Mouse (Mus musculus): ENCODE results near the gene Fam135a. TPM values are rescaled to one million over a fixed set of nuclear protein-coding genes. Genes with fewer than 3 reads are reported as not detected.

Fam135a gene
- total RNA-seq, 2 experiments from 2014 or later, result 18.6 to 21.8 TPM

GRCm38 (mm10) chr1:24073386-24074248, 26.5 kb downstream of the Fam135a start:
- intact Hi-C loops (cut with DNase I), result no loop called here
- no peak for DNase-seq (ENCODE audit: low spot score)

DNA sequence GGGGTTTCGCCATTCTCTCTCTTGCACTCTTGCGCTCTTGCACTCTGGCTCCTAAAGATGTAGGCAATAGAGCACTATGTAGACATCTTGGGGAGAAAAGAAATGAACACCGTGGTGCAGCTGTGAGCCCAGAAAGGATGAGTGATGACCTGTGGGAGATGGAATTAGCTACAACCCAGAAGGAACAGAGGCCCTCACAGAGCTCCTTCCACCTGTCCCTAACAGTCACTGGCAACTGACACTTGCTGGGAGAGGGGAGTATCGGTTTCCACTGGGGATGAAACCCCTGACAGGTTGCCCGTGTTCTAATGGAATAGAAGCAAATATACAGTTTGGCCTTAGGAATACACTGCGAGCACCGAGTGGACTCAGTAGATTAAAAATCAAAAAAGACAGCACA, 31.3 kb downstream of the Fam135a start:
- no peak for DNase-seq (ENCODE audit: low spot score)

GRCm38 (mm10) chr1:24066706-24067105, 33.4 kb downstream of the Fam135a start:
- no peak for DNase-seq (ENCODE audit: low spot score)
- intact Hi-C loops (cut with DNase I), result no loop called here

More for the DNA sequence above, 31.3 kb downstream of the Fam135a start:
- intact Hi-C loops (cut with DNase I), result no loop called here

GRCm38 (mm10) chr1:24055706-24056105, 44.4 kb downstream of the Fam135a start:
- DNase-seq (ENCODE audit: low spot score), result no peak
- intact Hi-C loops (cut with DNase I), result no loop called here

DNA sequence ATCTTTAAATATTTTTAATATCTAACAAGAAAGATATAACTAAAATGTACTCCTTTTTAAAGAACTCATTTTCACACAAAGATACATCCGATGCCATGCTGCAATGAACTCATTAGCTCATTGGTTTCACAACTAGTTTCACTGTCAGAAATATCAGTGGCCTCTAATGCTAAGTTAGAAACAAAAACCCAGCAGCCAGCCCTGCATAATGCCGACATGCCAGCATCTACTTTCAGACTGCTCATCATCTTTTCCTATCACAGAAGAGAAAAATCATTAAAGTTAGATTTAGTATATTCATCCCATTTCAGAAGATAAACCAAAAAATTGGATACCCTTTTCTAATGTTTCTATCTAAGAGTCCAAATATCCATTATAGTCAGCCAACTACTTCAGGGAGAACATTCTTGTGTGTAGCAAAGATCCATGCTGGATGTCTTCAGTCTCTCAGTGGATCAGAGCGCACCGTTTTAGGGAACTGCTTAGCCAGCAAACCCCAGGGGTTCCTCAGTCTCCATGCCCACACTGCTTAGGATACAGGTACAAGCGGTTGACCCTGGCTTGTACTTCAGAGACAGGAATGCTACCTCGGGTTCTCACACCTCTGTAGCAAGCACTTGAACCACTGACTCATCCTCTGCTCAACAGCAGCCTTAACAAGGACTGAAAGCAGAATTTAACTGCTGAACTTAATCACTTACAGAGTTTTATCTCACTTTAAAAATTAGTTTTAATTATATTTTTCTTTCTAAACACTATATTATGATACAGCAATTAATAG, 53.2 kb downstream of the Fam135a start:
- no peak for DNase-seq (ENCODE audit: low spot score)
- intact Hi-C loops (cut with DNase I), result no loop called here

DNA sequence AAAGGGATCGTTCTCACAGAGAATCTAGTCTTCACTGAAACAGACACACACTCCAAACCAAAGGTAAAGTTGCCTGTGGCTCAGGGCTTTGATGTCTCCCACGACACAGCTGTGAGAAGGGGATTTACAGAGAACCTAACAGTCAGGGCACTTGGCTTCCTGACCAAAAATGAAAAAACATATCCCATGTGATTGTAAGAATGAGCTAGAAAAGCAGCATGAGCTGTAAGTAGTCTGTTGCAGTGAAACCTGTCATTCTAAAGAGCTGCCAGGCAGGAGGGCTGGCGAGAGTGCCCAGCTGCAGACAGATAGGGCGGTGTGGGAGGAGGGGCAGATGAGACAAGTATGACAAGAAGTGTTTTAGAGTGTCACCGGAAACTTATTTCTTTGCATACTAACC, 54.5 kb downstream of the Fam135a start:
- DNase-seq (ENCODE audit: low spot score), result no peak
- intact Hi-C loops (cut with DNase I), result no loop called here

DNA sequence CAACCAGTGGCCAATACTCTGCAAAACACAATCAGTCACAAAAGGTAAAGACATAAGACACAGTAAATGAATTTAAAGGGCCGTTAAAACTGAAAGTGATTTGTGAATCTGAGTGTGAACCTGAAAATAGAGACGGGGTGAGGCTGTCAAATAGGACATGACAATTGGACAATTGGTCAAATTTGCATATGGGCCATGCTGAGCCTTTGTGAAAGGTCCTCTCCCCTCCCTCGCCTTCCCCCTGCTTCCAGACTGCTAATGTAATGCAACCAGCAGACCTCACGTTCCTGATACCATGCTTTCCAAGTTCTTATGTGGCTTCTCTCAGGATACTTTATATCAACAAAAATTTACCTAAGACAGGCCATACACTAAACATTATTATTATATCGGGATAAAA, 57.1 kb downstream of the Fam135a start:
- no peak for DNase-seq (ENCODE audit: low spot score)
- intact Hi-C loops (cut with DNase I), result no loop called here

DNA sequence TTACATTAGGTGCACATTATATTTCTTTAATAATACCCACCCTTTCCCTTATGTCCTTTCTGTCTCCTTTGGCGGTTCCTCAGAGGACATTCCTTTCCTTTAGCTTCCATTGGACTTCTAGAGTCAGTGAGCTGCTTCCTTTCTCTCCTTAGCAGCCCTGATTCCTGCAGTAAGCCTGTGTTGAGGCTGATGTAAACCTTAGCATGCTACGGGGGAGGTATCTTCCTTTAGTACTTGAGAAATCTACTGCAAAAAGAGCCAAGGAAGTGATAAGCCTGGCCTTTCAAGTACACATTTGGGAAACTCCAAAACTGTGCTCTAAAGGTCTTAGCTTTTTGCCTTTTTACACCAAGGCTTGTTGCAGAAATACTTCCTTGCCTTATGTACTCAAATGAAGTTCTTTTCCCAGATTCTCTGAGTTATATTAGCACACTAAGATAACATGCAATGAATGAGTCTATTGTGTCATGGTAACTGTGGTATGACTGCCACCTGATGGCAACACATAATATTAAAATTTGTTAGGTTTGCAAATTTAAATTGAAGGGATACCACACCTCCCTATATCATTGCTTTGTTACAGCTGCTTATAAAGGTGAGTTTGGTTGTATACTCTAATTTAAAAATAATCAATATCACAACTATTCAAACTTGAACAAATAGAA, 66.2 kb downstream of the Fam135a start:
- no peak for DNase-seq (ENCODE audit: low spot score)
- intact Hi-C loops (cut with DNase I), result loop anchor here (1.0 kb wide), 1 partner anchor 207 kb away; no protein-coding TSS in a partner anchor

DNA sequence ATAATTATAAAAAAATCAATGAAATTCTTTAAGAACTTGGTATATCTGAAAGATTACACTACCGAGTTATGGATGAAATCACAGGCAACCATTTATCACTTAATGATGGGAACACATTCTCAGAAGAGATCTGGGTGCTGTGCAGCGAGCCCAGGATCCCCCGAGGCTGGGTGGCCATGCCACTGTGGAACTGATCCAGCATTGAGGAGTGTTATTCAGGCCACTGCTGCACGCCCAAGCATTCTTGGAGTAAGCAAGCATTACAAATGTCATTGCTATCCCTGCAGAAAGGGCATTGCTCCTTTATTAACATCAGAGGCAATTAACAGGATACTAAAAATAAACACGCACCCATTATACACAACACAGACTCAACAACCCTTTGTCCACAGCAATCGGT, 89.3 kb downstream of the Fam135a start:
- no peak for DNase-seq (ENCODE audit: low spot score)
- intact Hi-C loops (cut with DNase I), result no loop called here

DNA sequence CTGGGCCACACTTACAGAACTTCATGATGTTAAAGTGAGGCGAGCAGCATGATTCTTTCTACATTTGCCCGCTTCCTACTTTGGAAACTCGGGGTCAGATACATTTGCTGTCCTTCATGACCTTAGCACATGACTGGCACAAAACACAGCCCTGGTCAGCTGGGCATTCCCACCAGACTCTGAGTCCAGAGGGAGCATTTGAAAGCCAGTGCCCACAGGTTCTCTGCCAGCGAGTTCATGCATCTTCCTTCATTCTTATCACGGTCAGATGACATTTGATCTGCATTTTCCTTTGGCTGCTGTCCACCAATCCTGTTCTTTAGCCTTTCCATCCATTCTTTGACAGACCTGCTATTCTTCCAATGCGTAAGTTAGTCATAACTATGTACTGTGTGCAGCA, 90.1 kb downstream of the Fam135a start:
- no peak for DNase-seq (ENCODE audit: low spot score)
- intact Hi-C loops (cut with DNase I), result no loop called here

- intact Hi-C loops (cut with DNase I), result loop anchor here (2.0 kb wide), 1 partner anchor 91 kb away; no protein-coding TSS in a partner anchor
- no peak for DNase-seq (ENCODE audit: low spot score)
Measured at GRCm38 (mm10) chr1:24007621-24008020, 92.5 kb downstream of the Fam135a start.

DNA sequence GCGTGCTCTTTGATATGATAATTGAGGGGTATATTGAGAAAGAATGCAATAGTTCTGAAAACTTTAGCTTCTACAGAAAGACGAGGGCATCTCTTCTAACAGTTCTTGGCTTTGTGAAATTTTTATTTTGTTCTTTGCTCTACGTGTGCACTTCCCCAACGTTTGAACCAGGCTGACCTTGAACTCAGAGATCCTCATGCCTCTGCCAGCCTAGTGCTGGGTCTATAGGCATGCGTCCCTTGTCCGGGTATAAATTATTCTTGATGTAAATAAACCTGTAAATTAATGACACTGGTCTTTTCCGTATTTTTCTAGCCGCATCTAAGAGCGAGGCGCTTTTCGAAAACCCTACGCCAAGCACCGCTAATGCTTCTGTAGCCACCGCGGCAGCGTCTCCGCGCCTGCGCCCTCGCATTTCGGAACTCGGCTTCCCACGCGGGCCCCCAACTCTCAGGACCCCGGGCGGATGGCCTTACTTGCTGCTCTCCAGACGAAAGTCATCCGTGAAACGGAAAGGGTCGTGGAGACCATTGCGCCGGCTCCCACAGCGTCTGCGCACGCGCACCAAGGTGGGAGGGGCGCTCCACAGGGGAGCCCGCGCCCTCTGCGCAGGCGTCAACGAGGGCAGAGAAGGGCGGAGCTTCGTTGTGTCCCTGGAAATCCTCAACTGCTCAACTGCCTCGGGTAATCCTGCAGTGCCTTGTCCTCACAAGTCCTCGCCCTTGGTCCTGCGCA, 94.9 kb downstream of the Fam135a start, which contains the start of gene Sdhaf4:
Gene Sdhaf4, minus strand, starts transcription at position 587 of the 735 bp plus-strand sequence.
- intact Hi-C loops (cut with DNase I), result loop anchor here (2.0 kb wide), 1 partner anchor 82 kb away; the partner anchor contains the start of gene Smap1
- DNase-seq (ENCODE audit: low spot score), result peak; percentile 85

- no peak for DNase-seq (ENCODE audit: low spot score)
Measured at GRCm38 (mm10) chr1:23999318-23999717, 100.8 kb downstream of the Fam135a start.

GRCm38 (mm10) chr1:23998866-23999265, 101.3 kb downstream of the Fam135a start:
- intact Hi-C loops (cut with DNase I), result no loop called here

More at GRCm38 (mm10) chr1:23999318-23999717, 100.8 kb downstream of the Fam135a start:
- intact Hi-C loops (cut with DNase I), result no loop called here

DNA sequence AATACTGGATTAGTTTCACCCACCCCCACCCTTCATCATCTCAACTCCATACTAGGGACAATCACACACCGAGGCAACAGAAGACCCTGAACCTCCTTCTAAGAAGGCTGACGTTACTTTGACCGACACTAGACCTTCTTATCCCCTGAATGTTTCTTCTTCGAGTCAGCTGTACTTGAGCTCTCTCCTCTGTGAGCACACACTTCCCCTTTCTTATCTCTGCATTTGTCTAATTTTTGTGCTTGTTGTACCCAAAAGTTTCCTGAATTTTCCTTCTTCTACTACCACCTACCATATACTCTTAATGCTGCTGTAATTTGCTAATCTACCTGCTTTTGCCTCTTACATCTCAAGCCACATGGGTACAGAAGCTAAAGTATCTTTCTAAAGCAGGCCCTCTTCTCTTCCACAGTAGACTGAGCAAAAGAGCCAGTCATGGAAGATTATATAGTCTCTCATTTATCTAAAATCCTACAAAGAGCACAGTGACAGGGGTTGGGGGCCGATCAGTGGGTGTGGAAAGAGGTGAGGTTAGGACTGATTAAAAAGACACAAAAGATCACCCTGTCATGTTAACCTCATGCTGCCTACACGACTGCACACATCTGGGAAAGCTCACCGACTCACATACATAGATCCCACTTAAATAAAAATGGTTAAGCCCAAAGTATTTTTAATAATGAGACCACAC, 101.9 kb downstream of the Fam135a start:
- no peak for DNase-seq (ENCODE audit: low spot score)
- intact Hi-C loops (cut with DNase I), result no loop called here

More at GRCm38 (mm10) chr1:23998866-23999265, 101.3 kb downstream of the Fam135a start:
- DNase-seq (ENCODE audit: low spot score), result no peak

DNA sequence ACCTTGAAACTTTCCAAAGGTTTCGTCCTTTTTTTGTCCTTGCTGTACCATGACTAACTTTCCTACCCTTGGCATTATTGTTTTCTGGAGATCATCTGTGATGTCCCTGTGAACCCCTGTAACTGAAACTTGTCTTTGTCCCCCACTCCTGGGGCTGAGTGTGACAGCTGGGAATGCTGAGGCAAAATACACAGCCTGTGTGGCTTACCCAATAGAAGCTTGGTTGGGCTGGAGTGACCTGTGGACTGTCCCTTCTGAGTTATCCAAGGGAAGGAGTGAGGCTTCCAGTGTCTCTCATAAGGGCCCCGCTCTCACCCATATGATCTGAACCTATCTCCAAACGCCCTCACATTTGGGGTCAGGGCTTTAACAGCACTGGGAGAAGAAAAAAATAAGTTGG, 102.6 kb downstream of the Fam135a start:
- intact Hi-C loops (cut with DNase I), result no loop called here
- DNase-seq (ENCODE audit: low spot score), result no peak

GRCm38 (mm10) chr1:23995420-23995819, 104.7 kb downstream of the Fam135a start:
- DNase-seq (ENCODE audit: low spot score), result no peak
- intact Hi-C loops (cut with DNase I), result no loop called here

GRCm38 (mm10) chr1:23983118-23983517, 117.0 kb downstream of the Fam135a start:
- no peak for DNase-seq (ENCODE audit: low spot score)
- intact Hi-C loops (cut with DNase I), result no loop called here

- intact Hi-C loops (cut with DNase I), result no loop called here
Measured at GRCm38 (mm10) chr1:23978281-23978680, 121.9 kb downstream of the Fam135a start.

More at GRCm38 (mm10) chr1:23978281-23978680, 121.9 kb downstream of the Fam135a start:
- no peak for DNase-seq (ENCODE audit: low spot score)
